Mouse (Mus musculus) heart, embryonic 11.5 days (tissue): Measurements from ENCODE around the gene Rreb1. TPM values are rescaled to one million over a fixed set of nuclear protein-coding genes. Genes with fewer than 3 reads are reported as not detected.

Experiments
- ATAC-seq: fragments of 200-750 bp; cut with Nextera tagmentation; replicated peaks from 2 replicates; pipeline ENCODE4 v1.8.0; 2017; ENCODE audit warnings: moderate library complexity; ENCODE audit not compliant: insufficient number of reproducible peaks, low FRiP score, low TSS enrichment
- H3K27ac ChIP-seq: fragments of 300-500 bp; sonication (generic); 2 replicates; pipeline ENCODE4 v1.5.1; 2014; ENCODE audit warnings: mild to moderate bottlenecking, low read depth, low read length
- H3K27me3 ChIP-seq: fragments of 300-500 bp; sonication (generic); 2 replicates; pipeline ENCODE4 v1.6.1; 2014; ENCODE audit warnings: mild to moderate bottlenecking, low read length, mixed read lengths; ENCODE audit not compliant: control insufficient read depth, insufficient read depth
- H3K36me3 ChIP-seq: fragments of 300-500 bp; sonication (generic); 2 replicates; pipeline ENCODE4 v1.6.1; 2014; ENCODE audit warnings: mild to moderate bottlenecking, low read length, moderate library complexity, mixed read lengths; ENCODE audit not compliant: control insufficient read depth, insufficient read depth
- H3K4me1 ChIP-seq: fragments of 300-500 bp; sonication (generic); 2 replicates; pipeline ENCODE4 v1.6.1; 2014; ENCODE audit warnings: low read length; ENCODE audit not compliant: control insufficient read depth, insufficient read depth
- H3K4me2 ChIP-seq: fragments of 300-500 bp; sonication (generic); 2 replicates; pipeline ENCODE4 v1.6.1; 2014; ENCODE audit warnings: mild to moderate bottlenecking, moderate library complexity
- H3K4me3 ChIP-seq: fragments of 300-500 bp; sonication (generic); 2 replicates; pipeline ENCODE4 v1.5.1; 2014; ENCODE audit warnings: low read depth, low read length
- H3K9ac ChIP-seq: fragments of 300-500 bp; sonication (generic); 2 replicates; pipeline ENCODE4 v1.6.1; 2014; ENCODE audit warnings: mild to moderate bottlenecking, low read depth, low read length, moderate library complexity
- H3K9me3 ChIP-seq: fragments of 300-500 bp; sonication (generic); replicated peaks from 2 replicates; pipeline ENCODE4 v1.6.1; 2016; ENCODE audit warnings: low read length; ENCODE audit not compliant: control insufficient read depth
- WGBS: fragments of 180-500 bp; shearing (Covaris S2); extraction: QIAGEN DNeasy Blood & Tissue Kit; methylation state at CpG from one replicate; pipeline ENCODE4 v1.1.7; 2014; ENCODE audit not compliant: insufficient replicate concordance; 5-methylcytosine and 5-hydroxymethylcytosine counted together
- polyA plus RNA-seq: library from polyadenylated mRNA; unstranded; fragments of >200 nt; fragmentation: Nextera tagmentation; extraction: Ambion mirVana; gene quantifications from 2 replicates; pipeline ENCODE4 v1.2.1, GENCODE M21; 2014

Gene Rreb1
- polyA plus RNA-seq, 1 experiment from 2014 or later: 16.6 TPM

- H3K27ac ChIP-seq: no peak overlapping the region
- H3K9ac ChIP-seq: no peak overlapping the region
- H3K9me3 ChIP-seq: no peaks in the 10 kb centered on the region
- H3K36me3 ChIP-seq: no peaks in the 10 kb centered on the region
- peaks cover 12% of the 10 kb centered on the region for H3K4me1 ChIP-seq
- WGBS: 61% methylated on average over 7 of the region's 7 CpGs
- ATAC-seq: no peak
- H3K4me3 ChIP-seq: no peak overlapping the region
- peaks cover 3% of the 10 kb centered on the region for H3K27me3 ChIP-seq
- no peak overlapping the region; the same call in 1 of the 2 replicates for H3K4me2 ChIP-seq
Measured at GRCm38 (mm10) chr13:37784226-37784625, 6.0 kb downstream of the Rreb1 start.

GRCm38 (mm10) chr13:37792739-37793336 lies 14.6 kb downstream of the Rreb1 start:
- ATAC-seq: no peak
- Histone ChIP-seq H3K27ac (no peak overlapping the region), H3K27me3 (no peaks in the 10 kb centered on the region), H3K4me2 (no peak overlapping the region), H3K9me3 (no peaks in the 10 kb centered on the region), H3K4me3 (no peak overlapping the region), H3K36me3 (no peaks in the 10 kb centered on the region), H3K4me1 (no peaks in the 10 kb centered on the region), H3K9ac (no peak overlapping the region)
- 84% methylated on average over 11 of the region's 11 CpGs for WGBS

DNA sequence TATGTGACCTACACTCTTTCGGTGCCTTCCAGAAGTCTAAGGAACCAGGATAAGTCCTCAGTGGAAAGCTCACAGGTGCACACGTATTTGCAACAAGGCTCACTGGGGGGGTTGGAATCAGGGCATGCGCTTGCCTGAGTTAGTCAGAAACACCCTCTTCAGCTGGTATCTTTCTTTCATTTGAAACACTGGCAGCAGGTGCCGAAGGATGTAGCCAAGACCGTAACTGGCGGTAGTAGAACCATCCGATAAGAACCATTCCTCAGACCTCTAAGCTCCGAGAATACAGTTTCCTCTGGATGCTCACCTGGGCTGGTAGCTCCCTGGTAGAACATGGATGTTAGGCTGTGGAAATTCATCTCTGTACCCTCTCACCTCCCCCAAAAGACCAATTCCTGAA lies 20.6 kb downstream of the Rreb1 start:
- Histone ChIP-seq H3K9me3 (no peaks in the 10 kb centered on the region), H3K4me3 (no peak overlapping the region), H3K36me3 (no peaks in the 10 kb centered on the region), H3K27ac (no peak overlapping the region), H3K4me1 (peaks cover 11% of the 10 kb centered on the region), H3K9ac (no peak overlapping the region), H3K27me3 (no peaks in the 10 kb centered on the region), H3K4me2 (no peak overlapping the region)
- 86% methylated on average over 8 of the region's 8 CpGs for WGBS
- no peak for ATAC-seq

GRCm38 (mm10) chr13:37799413-37799812 lies 21.2 kb downstream of the Rreb1 start:
- Histone ChIP-seq H3K36me3 (no peaks in the 10 kb centered on the region), H3K4me3 (no peak overlapping the region), H3K4me1 (peaks cover 11% of the 10 kb centered on the region), H3K9ac (no peak overlapping the region), H3K27me3 (no peaks in the 10 kb centered on the region), H3K4me2 (peak overlapping the region; percentile 25; the same call in 1 of the 2 replicates), H3K27ac (no peak overlapping the region), H3K9me3 (no peaks in the 10 kb centered on the region)
- WGBS: 52% methylated on average over 9 of the region's 9 CpGs
- ATAC-seq: no peak

DNA sequence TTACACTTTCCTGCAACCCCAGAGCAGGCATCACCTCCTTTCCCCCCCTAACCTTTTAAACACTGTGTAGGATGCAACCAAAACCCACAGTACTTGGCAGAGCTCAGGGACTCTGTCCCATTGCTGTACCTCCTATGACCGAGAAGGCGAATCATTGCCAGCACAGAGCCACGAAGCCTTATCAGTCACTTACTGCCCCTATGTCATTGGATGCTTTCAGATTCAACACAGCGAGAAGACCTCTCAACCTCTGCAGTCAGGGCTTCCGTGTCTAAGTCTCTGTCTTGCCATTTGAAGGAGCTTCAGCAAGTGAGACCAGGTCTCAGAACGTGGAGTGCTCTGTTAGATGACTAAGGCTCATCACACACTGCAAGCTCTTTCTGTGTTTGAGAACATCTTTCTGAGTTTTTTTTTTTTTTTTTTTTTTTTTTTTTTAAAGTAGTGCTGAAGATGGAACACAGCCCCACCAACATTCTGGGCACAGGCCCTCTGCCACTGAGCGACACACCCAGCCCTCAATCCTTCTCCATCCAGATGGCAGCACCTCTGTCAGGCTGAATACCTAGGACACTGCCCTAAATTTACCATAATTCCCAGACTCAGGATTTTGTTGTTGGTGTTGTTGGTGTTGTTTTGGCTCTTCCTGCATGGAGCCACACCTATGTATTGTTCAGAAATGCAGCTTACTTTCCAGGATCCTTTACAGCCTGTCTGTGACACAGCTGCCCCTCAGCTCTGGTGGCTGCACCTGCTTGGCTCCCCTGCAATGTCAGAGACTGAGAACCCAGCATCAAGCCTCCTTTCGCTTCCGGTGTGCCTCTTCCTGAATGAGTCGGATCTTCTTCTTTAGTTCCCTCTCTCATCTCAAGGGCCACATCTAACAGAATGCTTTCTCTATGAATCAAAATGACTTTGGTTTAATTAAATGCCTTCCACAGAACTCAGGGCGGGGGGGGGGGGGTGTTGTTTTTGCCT lies 23.2 kb downstream of the Rreb1 start:
- WGBS: 44% methylated on average over 11 of the region's 11 CpGs
- Histone ChIP-seq H3K9me3 (no peaks in the 10 kb centered on the region), H3K4me2 (0 out of 2 replicates have a peak overlapping the region, but pooled peaks have one; percentile 12), H3K36me3 (no peaks in the 10 kb centered on the region), H3K9ac (no peak overlapping the region), H3K27me3 (no peaks in the 10 kb centered on the region), H3K4me1 (peaks cover 11% of the 10 kb centered on the region), H3K4me3 (no peak overlapping the region), H3K27ac (no peak overlapping the region)
- no peak for ATAC-seq

- 28% methylated on average over 6 of the region's 6 CpGs for WGBS
- Histone ChIP-seq H3K9me3 (no peaks in the 10 kb centered on the region), H3K27ac (no peak overlapping the region), H3K4me3 (no peak overlapping the region), H3K4me2 (no peak overlapping the region), H3K36me3 (no peaks in the 10 kb centered on the region), H3K4me1 (peaks cover 11% of the 10 kb centered on the region), H3K9ac (no peak overlapping the region), H3K27me3 (no peaks in the 10 kb centered on the region)
- no peak for ATAC-seq
Measured at GRCm38 (mm10) chr13:37802246-37803003, 24.2 kb downstream of the Rreb1 start.

GRCm38 (mm10) chr13:37803244-37803643 lies 25.0 kb downstream of the Rreb1 start:
- Histone ChIP-seq H3K27ac (no peak overlapping the region), H3K9ac (no peak overlapping the region), H3K27me3 (no peaks in the 10 kb centered on the region), H3K36me3 (no peaks in the 10 kb centered on the region), H3K4me3 (no peak overlapping the region), H3K4me2 (no peak overlapping the region), H3K9me3 (no peaks in the 10 kb centered on the region), H3K4me1 (peaks cover 11% of the 10 kb centered on the region)
- WGBS: 70% methylated on average over 5 of the region's 5 CpGs
- ATAC-seq: no peak

DNA sequence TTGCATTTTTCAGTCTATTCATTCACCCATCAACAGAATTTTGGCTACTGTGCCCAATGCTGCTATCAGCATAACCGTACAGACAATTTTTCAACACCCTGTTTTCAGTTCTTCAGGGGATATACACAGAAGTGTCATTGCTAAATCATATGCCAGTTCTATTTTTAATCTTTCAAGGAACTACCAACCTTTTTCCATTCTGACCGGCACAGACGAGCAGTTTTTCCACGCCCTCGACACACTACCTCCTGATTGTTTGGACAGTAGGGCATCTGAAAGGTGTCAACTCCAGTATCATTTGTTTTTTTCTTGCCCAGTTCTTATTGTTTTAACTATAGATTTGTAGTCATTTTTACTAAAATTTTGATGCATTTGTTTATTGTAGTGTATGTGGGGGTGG lies 25.8 kb downstream of the Rreb1 start:
- H3K9me3 ChIP-seq: no peaks in the 10 kb centered on the region
- peaks cover 11% of the 10 kb centered on the region for H3K4me1 ChIP-seq
- H3K36me3 ChIP-seq: no peaks in the 10 kb centered on the region
- H3K4me2 ChIP-seq: no peak overlapping the region
- no peaks in the 10 kb centered on the region for H3K27me3 ChIP-seq
- no peak overlapping the region for H3K9ac ChIP-seq
- no peak for ATAC-seq
- H3K4me3 ChIP-seq: no peak overlapping the region
- H3K27ac ChIP-seq: no peak overlapping the region
- 74% methylated on average over 5 of the region's 5 CpGs for WGBS
